In the genomic region with DNA sequence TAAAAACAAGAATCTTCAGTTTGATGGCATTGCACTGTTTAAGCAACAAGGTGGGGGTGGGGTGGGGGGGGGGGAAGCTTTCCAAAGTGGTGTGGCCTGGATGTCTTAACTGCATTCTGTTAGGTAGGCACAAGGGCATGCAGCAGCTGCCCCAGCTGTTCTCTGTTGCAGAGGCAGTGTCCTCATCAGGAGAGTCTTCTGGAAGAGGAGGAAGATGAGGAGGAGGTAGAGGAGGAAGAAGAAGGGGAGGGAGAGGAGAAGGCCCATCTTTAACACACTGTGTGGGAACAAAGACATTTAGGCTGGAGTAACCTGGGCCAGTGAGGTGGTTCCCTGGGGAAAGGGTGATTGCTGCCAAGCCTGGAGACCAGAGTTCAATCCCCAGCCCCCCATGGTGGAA, we compare ENCODE assay signal across 17 mouse cellular contexts. TPM values are rescaled to one million over a fixed set of nuclear protein-coding genes. Genes with fewer than 3 reads are reported as not detected.
"Had no signal": no experiment of that assay in that cellular context is flagged by ENCODE, and none has a peak within 500 bp of the region (broad histone marks: within the 10 kb centered on the region; RNA-seq: fewer than 3 reads in every experiment).

No protein-coding gene starts in this region.

- H3K4me3 ChIP-seq: lung, embryonic 15.5 days; megakaryocyte, embryonic 14.5 days; midbrain, embryonic 13.5 days; midbrain, embryonic 15.5 days; neural tube, embryonic 12.5 days; stomach, embryonic 15.5 days had no signal

- DNase-seq: lung, adult 2 months; right cerebral cortex, postnatal 14 days; thymus, adult 2 months; thymus, postnatal 25 days; thymus, postnatal 4 days had no signal

- H3K4me1 ChIP-seq: midbrain, embryonic 15.5 days had no signal

- H3K27ac ChIP-seq: lung, embryonic 15.5 days; macrophage; midbrain, embryonic 13.5 days; midbrain, embryonic 15.5 days; neural tube, embryonic 12.5 days had no signal

RNA-seq across cellular contexts. Expression of gene Fxyd3, which starts 5.6 kb away (rescaled TPM):
- total RNA-seq: megakaryocyte progenitor cell, adult 5-6 weeks; monocyte, adult 5-6 weeks; neutrophil, adult 5-6 weeks had no signal
- polyA plus RNA-seq: macrophage; midbrain, embryonic 15.5 days; midbrain, postnatal 0 days; neural tube, embryonic 14.5 days had no signal

RNA-seq across cellular contexts. Expression of gene Lgi4, which starts 23.0 kb away (rescaled TPM):
- polyA plus RNA-seq: neural tube, embryonic 14.5 days had no signal

RNA-seq across cellular contexts. Expression of gene Fxyd1, which starts 25.1 kb away (rescaled TPM):
- total RNA-seq: megakaryocyte progenitor cell, adult 5-6 weeks; monocyte, adult 5-6 weeks; neutrophil, adult 5-6 weeks had no signal
- polyA plus RNA-seq: macrophage had no signal

RNA-seq across cellular contexts. Expression of gene Fxyd7, which starts 30.8 kb away (rescaled TPM):
- total RNA-seq: megakaryocyte progenitor cell, adult 5-6 weeks; monocyte, adult 5-6 weeks had no signal
- polyA plus RNA-seq: macrophage had no signal
